Mouse (Mus musculus) heart, embryonic 10.5 days (tissue): ENCODE results near the gene Phlda3. TPM values are rescaled to one million over a fixed set of nuclear protein-coding genes. Genes with fewer than 3 reads are reported as not detected.

Experiments used
- DNase-seq: peaks from one replicate; pipeline ENCODE4 v3.0.0-alpha.2; 2017; ENCODE audit warnings: low spot score
- H3K27ac ChIP-seq: fragments of 300-500 bp; sonication (generic); 2 replicates; pipeline ENCODE4 v1.5.1; 2016; ENCODE audit warnings: mild to moderate bottlenecking
- H3K27me3 ChIP-seq: fragments of 300-500 bp; sonication (generic); 2 replicates; pipeline ENCODE4 v1.6.1; 2016; ENCODE audit warnings: mild to moderate bottlenecking; ENCODE audit not compliant: poor library complexity, insufficient read depth, severe bottlenecking
- H3K36me3 ChIP-seq: fragments of 300-500 bp; sonication (generic); 2 replicates; pipeline ENCODE4 v1.6.1; 2016; ENCODE audit warnings: mild to moderate bottlenecking, moderate library complexity
- H3K4me1 ChIP-seq: fragments of 300-500 bp; sonication (generic); 2 replicates; pipeline ENCODE4 v1.6.1; 2016; ENCODE audit warnings: mild to moderate bottlenecking
- H3K4me3 ChIP-seq: fragments of 300-500 bp; sonication (generic); 2 replicates; pipeline ENCODE4 v1.5.1; 2016; ENCODE audit warnings: mild to moderate bottlenecking, moderate library complexity
- H3K9me3 ChIP-seq: fragments of 300-500 bp; sonication (generic); 2 replicates; pipeline ENCODE4 v1.6.1; 2016; ENCODE audit warnings: mild to moderate bottlenecking, moderate library complexity
- WGBS: fragments of 180-500 bp; shearing (Covaris S2); methylation state at CpG from one replicate; pipeline ENCODE4 v1.1.7; 2016; 5-methylcytosine and 5-hydroxymethylcytosine counted together
- polyA plus RNA-seq: library from polyadenylated mRNA; unstranded; fragments of >200 nt; fragmentation: Nextera tagmentation; extraction: Ambion mirVana; gene quantifications from 2 replicates; pipeline ENCODE4 v1.2.1, GENCODE M21; 2016

Gene Phlda3
- polyA plus RNA-seq, 1 experiment from 2014 or later: 65.3 TPM

DNA sequence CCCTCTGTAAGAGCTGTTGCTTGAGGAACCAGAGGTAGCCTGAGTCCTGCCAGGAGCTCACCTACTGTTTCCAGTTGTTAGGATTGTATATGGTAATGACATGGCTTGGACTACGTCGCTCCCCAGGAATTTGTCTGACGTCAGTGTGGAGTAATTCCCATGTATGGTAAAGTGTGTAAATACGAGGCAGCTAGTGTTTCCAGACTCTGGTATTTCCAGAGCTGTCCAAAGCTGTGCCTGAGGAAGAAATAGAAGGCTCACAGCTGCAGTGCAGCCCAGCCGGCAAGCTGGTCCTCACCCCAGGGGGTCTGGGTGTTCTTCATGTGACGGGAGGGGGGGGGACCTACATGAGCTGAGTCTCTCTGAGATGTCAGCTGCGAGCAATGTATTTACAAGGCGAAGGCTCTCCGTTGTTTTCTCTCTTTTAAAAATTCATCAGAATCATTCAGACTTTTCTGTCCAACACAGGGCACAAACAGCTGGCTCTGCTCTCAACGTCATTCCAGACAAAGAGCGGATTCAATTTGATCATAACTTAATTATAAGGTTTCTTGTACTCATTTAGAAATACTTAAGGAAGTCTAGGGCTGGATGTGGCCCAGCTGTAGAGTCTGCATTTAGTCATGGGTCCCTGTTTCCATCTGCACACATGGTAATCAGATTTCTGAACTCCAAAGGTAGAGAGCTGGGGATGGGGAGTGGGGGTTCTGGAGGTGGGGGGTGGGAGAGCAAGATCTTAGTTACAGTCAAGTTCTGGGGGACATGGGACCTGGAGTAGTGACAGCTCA is 33.8 kb upstream of the Phlda3 start:
- WGBS: 26% methylated on average over 11 of the region's 11 CpGs
- H3K27me3 ChIP-seq: no peaks in the 10 kb centered on the region
- peaks cover 86% of the 10 kb centered on the region for H3K4me1 ChIP-seq
- peaks cover 11% of the 10 kb centered on the region; the same call in 1 of the 2 replicates for H3K36me3 ChIP-seq
- peak overlapping the region; percentile 90 for H3K27ac ChIP-seq
- H3K4me3 ChIP-seq: peak overlapping the region; percentile 82
- H3K9me3 ChIP-seq: no peaks in the 10 kb centered on the region
- DNase-seq: peak; percentile 92

DNA sequence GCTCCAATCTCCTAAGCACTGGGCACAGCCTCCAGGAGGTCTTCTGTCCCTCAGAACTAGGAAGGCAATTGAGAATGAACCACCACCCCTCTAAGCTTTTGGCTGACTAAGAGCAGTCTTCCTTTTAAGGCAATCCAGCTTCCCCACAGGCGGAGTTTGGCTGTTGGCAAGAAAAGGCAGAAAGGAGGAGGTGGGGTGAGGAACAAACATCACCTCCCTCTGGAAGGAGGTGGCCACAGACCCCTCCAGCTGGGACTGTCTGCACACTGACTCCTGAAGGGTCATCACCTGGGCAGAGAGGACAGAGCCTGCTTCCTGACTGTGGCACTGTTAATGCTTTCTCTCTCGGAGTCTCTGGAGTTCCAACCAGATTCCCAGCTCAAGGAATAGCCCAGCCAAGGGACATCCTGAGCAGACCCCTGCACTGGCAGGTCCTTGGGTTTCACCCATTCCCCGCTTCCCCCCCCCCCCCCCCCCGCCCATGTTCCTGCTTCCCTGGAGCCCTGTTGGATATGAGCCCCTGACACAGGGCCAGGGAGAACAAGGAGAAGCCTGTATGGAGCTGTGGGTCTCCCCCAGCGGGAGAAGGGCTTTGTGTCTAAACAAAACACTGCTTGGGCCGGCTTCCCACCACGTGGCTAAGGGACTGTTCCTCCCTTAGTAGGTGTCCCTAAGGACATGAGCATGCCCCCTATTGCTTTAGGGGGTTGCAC is 31.5 kb upstream of the Phlda3 start:
- WGBS: 16% methylated on average over 6 of the region's 7 CpGs
- peak overlapping the region; percentile 23; the same call in 1 of the 2 replicates for H3K4me3 ChIP-seq
- H3K9me3 ChIP-seq: no peaks in the 10 kb centered on the region
- no peak for DNase-seq
- H3K36me3 ChIP-seq: peaks cover 18% of the 10 kb centered on the region; the same call in 1 of the 2 replicates
- peaks cover 95% of the 10 kb centered on the region for H3K4me1 ChIP-seq
- peak overlapping the region; percentile 90 for H3K27ac ChIP-seq
- no peaks in the 10 kb centered on the region for H3K27me3 ChIP-seq

DNA sequence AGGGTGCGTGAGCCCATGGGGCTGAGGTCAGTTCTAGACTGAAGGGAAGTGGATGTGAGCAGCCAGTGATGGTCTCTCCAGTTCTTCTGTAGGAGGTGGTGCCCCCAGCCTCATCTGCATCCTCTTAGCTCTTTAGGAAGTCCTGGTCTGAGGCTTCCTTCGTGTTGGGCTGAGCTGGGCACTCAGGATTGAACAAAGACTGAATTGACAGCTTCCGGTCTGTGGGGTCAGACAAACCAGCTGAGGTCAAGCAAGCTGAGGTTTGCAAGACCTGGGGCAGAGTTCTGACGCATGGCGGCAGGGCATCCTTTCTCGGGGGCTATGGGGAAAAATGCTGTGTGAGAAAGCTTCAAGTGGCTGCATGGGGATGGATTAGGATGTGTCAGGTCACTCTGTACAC is 30.5 kb upstream of the Phlda3 start:
- Histone ChIP-seq H3K4me1 (peaks cover 95% of the 10 kb centered on the region), H3K27ac (peak overlapping the region; percentile 90), H3K4me3 (peak overlapping the region; percentile 23; the same call in 1 of the 2 replicates), H3K36me3 (peaks cover 22% of the 10 kb centered on the region), H3K27me3 (no peaks in the 10 kb centered on the region), H3K9me3 (no peaks in the 10 kb centered on the region)
- no peak for DNase-seq
- WGBS: 30% methylated on average over 6 of the region's 6 CpGs

DNA sequence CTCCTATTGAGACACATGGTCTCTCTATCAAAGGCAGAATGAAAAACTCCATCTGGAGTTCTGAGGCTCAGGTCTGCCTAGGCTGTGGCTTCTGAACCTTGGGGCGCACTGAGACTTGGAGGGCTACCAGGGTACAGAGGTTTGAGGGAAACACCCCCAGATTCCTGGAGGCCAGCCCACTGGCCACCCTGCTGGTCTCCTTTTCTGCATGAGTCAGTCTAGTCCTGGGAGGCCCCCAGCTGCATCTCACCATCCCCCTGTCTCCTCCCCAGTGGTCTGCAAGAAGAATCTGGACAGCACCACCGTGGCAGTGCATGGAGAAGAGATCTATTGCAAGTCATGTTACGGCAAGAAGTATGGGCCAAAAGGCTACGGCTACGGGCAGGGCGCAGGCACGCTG is 20.9 kb upstream of the Phlda3 start:
- 87% methylated on average over 7 of the region's 7 CpGs for WGBS
- Histone ChIP-seq H3K27ac (peak overlapping the region; percentile 77; the same call in 1 of the 2 replicates), H3K4me1 (peaks cover 44% of the 10 kb centered on the region), H3K27me3 (no peaks in the 10 kb centered on the region), H3K36me3 (peaks cover 67% of the 10 kb centered on the region), H3K4me3 (no peak overlapping the region), H3K9me3 (no peaks in the 10 kb centered on the region)
- no peak for DNase-seq

DNA sequence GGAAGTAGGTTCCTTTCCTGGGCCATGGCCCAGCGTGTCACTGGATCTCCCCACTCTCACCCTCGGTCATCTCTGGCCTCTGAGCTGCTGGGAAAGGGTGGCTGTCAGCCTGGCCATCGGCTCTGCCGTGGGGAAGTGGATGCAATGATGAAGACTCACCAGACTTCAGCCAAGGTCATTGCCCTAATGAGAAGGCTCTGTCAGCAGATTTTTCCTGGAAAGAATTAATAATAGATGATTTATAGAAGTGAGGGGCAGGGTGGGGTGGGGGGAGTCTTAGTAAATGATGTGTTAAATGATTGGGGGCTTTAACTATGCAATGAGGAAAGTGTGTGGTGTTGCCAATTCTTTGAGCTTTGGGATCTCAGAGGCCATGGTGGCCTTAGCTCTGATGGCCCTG is 19.7 kb upstream of the Phlda3 start:
- Histone ChIP-seq H3K4me1 (peaks cover 33% of the 10 kb centered on the region), H3K4me3 (no peak overlapping the region), H3K9me3 (no peaks in the 10 kb centered on the region), H3K36me3 (peaks cover 78% of the 10 kb centered on the region), H3K27ac (no peak overlapping the region), H3K27me3 (no peaks in the 10 kb centered on the region)
- no peak for DNase-seq
- 84% methylated on average over 4 of the region's 4 CpGs for WGBS

DNA sequence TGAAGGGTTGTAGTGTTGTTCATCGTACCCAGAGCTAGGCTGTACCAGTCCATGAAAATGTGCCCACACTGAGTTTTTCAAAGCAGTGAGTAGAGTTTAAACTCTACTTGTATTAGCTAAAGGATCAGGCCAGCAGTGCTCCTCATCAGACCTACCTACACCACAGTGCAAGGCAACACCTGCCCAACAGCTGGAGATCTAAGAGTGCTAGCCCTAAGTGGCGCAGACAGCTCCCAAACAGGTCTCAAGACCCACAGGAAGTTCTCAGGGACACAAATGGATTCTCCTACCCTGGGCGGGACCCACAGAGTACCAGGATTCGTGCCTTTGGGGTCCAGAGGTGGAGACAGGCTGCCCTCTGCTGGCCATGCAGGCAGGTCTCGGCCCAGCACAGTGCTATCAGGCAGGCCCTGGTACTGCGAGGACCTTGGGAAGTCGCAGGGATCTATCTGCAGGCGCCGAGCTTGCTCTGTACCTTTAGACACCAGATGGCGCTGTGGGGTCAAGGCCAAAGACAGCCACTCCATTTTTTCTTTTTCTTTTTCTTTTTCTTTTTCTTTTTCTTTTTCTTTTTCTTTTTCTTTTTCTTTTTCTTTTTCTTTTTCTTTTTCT is 13.1 kb upstream of the Phlda3 start:
- peak; percentile 97 for DNase-seq
- Histone ChIP-seq H3K36me3 (peaks cover 45% of the 10 kb centered on the region), H3K27me3 (no peaks in the 10 kb centered on the region), H3K4me1 (peaks cover 17% of the 10 kb centered on the region), H3K27ac (peak overlapping the region; percentile 24; the same call in 1 of the 2 replicates), H3K4me3 (no peak overlapping the region), H3K9me3 (no peaks in the 10 kb centered on the region)
- 13% methylated on average over 10 of the region's 10 CpGs for WGBS

DNA sequence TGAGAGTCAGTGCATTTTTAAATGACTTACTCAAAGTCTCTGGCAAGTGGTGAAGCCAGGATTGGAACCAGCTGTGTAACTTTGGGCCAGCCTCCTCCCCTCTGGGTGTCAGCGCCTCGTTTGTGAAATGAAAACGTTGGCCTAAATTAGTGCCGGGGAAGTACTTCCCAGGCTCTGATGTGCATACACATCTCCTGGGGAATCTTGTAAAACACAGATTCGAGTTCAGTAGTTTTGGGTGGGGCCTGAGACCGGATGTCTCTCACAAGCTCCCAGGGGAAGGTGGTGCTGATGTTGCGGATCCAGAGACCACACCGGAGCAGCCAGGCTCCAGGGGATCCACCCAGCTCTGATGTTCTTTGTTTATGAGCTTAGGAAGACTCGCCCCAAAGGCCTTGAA is 10.6 kb upstream of the Phlda3 start:
- WGBS: 54% methylated on average over 9 of the region's 9 CpGs
- H3K36me3 ChIP-seq: peaks cover 21% of the 10 kb centered on the region
- no peak overlapping the region for H3K4me3 ChIP-seq
- H3K4me1 ChIP-seq: peaks cover 17% of the 10 kb centered on the region
- no peaks in the 10 kb centered on the region for H3K9me3 ChIP-seq
- no peak overlapping the region for H3K27ac ChIP-seq
- no peak for DNase-seq
- H3K27me3 ChIP-seq: no peaks in the 10 kb centered on the region

DNA sequence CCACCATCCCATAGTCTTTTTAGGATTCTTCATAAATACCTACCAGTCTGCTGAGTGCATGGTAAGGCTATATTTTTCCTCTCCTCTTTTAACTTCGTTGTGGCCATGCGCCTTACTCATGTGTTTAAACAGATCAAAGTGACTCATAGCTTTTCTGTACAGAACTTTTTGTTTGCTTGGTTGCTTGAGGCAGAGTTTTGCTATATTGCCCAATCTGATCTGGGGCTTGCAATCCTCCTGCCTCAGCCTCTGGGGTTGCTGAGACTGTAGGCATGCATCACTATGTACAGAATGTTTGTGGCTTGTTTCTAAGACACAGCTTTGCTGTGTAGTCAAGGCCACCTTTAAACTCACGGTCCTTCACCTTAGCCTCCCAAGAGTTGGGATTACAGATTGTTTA is 10.0 kb upstream of the Phlda3 start:
- 81% methylated on average over 3 of the region's 3 CpGs for WGBS
- peaks cover 15% of the 10 kb centered on the region for H3K36me3 ChIP-seq
- H3K4me1 ChIP-seq: peaks cover 17% of the 10 kb centered on the region
- H3K4me3 ChIP-seq: no peak overlapping the region
- no peaks in the 10 kb centered on the region for H3K9me3 ChIP-seq
- no peaks in the 10 kb centered on the region for H3K27me3 ChIP-seq
- no peak for DNase-seq
- H3K27ac ChIP-seq: no peak overlapping the region; the same call in 1 of the 2 replicates

DNA sequence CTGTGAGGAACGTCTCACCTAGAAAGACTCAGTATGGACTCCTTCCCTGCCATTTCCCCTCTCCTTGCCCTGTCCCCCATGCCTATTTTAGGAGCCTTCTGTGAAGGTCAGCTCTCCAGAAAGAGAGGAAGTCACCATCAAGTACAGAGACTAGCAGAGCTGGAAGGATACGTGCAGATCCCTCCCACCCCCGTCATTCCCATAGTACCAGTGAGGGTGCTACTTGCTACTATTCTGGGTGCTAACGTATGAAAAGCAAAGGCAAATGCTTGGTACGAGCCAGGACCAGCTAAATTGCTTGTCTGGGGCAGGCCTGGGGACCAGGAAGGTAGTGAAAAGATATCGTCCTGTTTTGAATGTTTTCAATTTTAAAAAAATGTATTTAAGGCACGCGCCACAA is 8.6 kb upstream of the Phlda3 start:
- DNase-seq: no peak
- Histone ChIP-seq H3K27ac (peak overlapping the region; percentile 67; the same call in 1 of the 2 replicates), H3K9me3 (no peaks in the 10 kb centered on the region), H3K36me3 (peaks cover 1% of the 10 kb centered on the region; the same call in 1 of the 2 replicates), H3K27me3 (no peaks in the 10 kb centered on the region), H3K4me1 (peaks cover 17% of the 10 kb centered on the region), H3K4me3 (no peak overlapping the region)
- 56% methylated on average over 8 of the region's 8 CpGs for WGBS

DNA sequence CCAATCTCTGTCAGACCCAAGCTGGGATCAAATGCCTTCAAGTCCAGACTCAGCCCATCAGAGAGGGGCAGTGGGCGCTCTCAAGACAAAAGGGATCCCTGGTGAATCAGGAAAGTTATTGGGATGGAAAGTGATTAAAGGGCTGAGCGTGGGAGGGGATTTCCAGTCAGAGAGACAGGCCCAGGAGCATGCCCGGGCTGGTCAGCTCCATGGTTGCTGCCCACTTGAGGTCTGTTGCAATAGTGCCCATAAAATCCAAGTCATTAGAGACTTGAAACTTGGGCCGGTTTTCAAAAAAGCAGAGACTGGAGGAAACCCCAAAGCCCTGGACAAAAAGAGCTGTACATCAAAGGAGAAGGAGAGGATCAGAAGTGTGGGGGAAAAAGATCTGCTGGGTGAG is 6.2 kb upstream of the Phlda3 start:
- peaks cover 30% of the 10 kb centered on the region for H3K4me1 ChIP-seq
- no peak overlapping the region for H3K27ac ChIP-seq
- H3K27me3 ChIP-seq: no peaks in the 10 kb centered on the region
- 80% methylated on average over 4 of the region's 4 CpGs for WGBS
- DNase-seq: no peak
- no peaks in the 10 kb centered on the region for H3K9me3 ChIP-seq
- no peaks in the 10 kb centered on the region for H3K36me3 ChIP-seq
- H3K4me3 ChIP-seq: no peak overlapping the region

DNA sequence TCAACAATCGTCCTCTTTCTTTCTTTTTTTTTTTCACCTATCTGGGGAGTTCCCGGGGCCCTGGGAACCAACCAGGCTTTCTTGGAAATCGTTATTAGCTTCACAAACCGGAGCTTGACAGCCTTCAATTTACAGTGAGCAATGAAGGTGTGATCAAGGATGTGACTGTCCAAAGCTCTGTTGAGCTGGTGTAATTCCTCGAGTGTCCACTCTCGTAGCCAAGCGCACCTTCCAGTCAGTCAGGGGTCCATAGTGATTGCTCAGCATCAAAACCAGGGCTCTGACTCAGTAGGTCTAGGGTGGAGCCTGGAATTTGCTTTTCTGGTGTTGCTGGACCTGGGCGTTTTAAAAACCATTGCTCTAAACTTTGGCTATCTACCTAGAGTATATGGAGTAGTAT is 5.7 kb upstream of the Phlda3 start:
- H3K27me3 ChIP-seq: no peaks in the 10 kb centered on the region
- peaks cover 35% of the 10 kb centered on the region for H3K4me1 ChIP-seq
- no peaks in the 10 kb centered on the region for H3K36me3 ChIP-seq
- no peak overlapping the region for H3K27ac ChIP-seq
- no peak for DNase-seq
- no peak overlapping the region for H3K4me3 ChIP-seq
- 59% methylated on average over 8 of the region's 8 CpGs for WGBS
- no peaks in the 10 kb centered on the region for H3K9me3 ChIP-seq

DNA sequence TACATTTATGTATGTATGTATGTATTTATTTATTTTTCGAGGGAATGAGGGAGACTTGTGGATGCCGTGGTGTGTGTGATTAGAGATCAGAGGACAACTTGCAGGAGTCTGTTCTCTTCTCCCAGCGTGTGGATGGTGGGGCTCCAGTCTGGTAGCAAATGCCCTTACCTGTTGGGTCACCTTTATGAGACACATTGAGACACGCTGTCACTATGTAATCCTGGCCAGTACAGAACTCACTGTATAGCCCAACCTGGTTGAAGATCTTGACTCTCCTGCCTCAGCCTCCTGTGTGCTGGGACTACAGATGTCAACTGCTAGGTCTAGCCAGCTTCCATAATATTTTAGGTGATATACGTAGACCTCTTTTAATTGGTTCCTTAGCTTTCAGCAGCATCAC is 4.2 kb upstream of the Phlda3 start:
- Histone ChIP-seq H3K9me3 (no peaks in the 10 kb centered on the region), H3K27ac (no peak overlapping the region), H3K36me3 (no peaks in the 10 kb centered on the region), H3K4me1 (peaks cover 44% of the 10 kb centered on the region), H3K4me3 (no peak overlapping the region), H3K27me3 (no peaks in the 10 kb centered on the region)
- no peak for DNase-seq
- WGBS: 89% methylated on average over 5 of the region's 5 CpGs
